Mouse (Mus musculus): ENCODE data around the gene Tex44.
"Not testable (repeated sequence)": the region's sequence is repeated elsewhere in the genome, so short reads cannot be mapped to it uniquely, and the experiment has no call there.

The Tex44 gene

GRCm38 (mm10) chr1:86447596-86448171, 21.6 kb downstream of the Tex44 start:
- no peak for DNase-seq (ENCODE audit: low spot score in 2 of 2)

- no peak for DNase-seq (ENCODE audit: low spot score in 2 of 2)
These were observed 22.1 kb downstream of the Tex44 start for GRCm38 (mm10) chr1:86448272-86448671.

- no peak for DNase-seq (ENCODE audit: low spot score in 2 of 2)
These were observed 23.8 kb downstream of the Tex44 start for GRCm38 (mm10) chr1:86449966-86450365.

GRCm38 (mm10) chr1:86452713-86453112, 26.6 kb downstream of the Tex44 start:
- DNase-seq (ENCODE audit: low spot score in 2 of 2), result no peak

- DNase-seq (ENCODE audit: low spot score in 2 of 2), result no peak
These were observed 30.9 kb downstream of the Tex44 start for GRCm38 (mm10) chr1:86456892-86457581.

GRCm38 (mm10) chr1:86459371-86459770, 33.2 kb downstream of the Tex44 start:
- DNase-seq (ENCODE audit: low spot score in 2 of 2), result no peak

- no peak for DNase-seq (ENCODE audit: low spot score in 2 of 2)
These were observed 38.2 kb downstream of the Tex44 start for GRCm38 (mm10) chr1:86464223-86464874.

GRCm38 (mm10) chr1:86464875-86465224, 38.7 kb downstream of the Tex44 start:
- no peak for DNase-seq (ENCODE audit: low spot score in 2 of 2)

GRCm38 (mm10) chr1:86467416-86467815, 41.3 kb downstream of the Tex44 start:
- DNase-seq (ENCODE audit: low spot score in 2 of 2), result no peak

- no peak for DNase-seq (ENCODE audit: low spot score in 2 of 2)
These were observed 43.7 kb downstream of the Tex44 start for GRCm38 (mm10) chr1:86469876-86470275.

- peak; percentile 60 to 74 for DNase-seq (ENCODE audit: low spot score in 2 of 2)
These were observed 44.5 kb downstream of the Tex44 start for GRCm38 (mm10) chr1:86470519-86471181.

GRCm38 (mm10) chr1:86471504-86471961, 45.4 kb downstream of the Tex44 start:
- DNase-seq (ENCODE audit: low spot score in 2 of 2), result not testable (repeated sequence)

- peak; percentile 66 to 78 for DNase-seq (ENCODE audit: low spot score in 2 of 2)
These were observed 46.2 kb downstream of the Tex44 start for GRCm38 (mm10) chr1:86472197-86472952.

GRCm38 (mm10) chr1:86473109-86473760, 47.1 kb downstream of the Tex44 start:
- no peak for DNase-seq (ENCODE audit: low spot score in 2 of 2)
